Mouse (Mus musculus): Measurements from ENCODE around the gene Gm28038.

DNA sequence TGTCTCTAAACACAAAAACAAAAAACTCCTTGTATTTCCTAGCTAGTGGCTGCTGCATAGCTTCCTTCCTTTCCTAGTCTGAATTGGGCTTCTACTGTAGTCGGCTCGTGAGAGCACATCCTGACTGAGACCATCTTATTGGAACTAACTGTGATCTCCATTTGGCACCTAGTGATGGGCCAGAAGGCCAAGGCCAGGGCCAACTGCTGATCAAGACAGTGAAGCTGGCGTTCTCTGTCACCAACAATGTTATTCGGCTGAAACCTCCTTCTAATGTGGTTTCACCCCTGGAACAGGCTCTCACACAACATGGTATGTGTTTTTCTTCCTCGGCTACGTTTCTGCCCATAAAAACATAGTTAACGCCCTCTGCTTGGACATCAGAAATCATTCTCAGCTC is 46.4 kb downstream of the Gm28038 start:
- TF ChIP-seq POLR2A (IDR thresholded peaks at IDR 0.05; ENCODE audit: insufficient read depth, low read length) = no peak
- no peak for TF ChIP-seq CTCF (IDR thresholded peaks at IDR 0.05; ENCODE audit: low read depth, low read length)

Measured in ES-Bruce4 (cell line).